Mouse (Mus musculus): ENCODE results near the gene Atf7ip.

Atf7ip gene

DNA sequence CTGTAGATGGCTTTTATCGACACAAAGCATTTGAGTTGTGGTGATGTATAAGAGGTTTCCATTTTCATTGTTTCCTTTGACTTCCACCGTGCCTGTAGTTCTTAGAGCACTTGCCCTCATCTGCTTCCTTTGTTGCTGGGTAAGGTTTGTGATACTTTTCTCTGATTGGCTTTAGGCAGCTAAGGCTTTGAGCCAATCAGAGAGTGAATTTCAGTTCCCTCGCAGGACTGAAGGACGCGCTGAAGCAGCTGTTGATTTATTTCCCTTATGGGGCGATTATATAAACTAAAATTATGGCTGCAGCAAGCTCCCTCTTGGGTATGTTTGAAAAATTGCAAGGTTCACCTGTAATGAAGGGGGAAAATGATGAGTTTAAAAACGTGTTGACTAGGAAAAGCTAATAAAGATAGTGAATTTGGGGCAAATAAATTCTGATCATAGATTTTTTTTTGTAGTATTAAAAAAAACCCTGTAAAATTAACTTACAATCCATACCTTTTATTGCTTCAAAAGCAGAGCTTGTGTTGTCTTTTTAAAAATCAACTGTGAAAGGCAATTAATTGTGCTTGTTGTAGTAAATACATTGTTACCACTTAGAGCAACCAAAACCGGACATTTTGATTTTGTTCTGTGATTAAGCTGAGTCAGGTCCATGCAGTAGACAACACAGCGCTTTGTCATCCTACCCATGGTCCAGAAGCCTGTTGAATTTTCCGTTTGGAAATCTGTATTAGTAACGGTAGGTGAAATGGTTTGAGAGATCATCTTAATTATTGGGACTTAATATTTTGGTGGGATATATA is 48.0 kb downstream of the Atf7ip start:
- peak; percentile 87 for DNase-seq (ENCODE audit: low spot score)

DNA sequence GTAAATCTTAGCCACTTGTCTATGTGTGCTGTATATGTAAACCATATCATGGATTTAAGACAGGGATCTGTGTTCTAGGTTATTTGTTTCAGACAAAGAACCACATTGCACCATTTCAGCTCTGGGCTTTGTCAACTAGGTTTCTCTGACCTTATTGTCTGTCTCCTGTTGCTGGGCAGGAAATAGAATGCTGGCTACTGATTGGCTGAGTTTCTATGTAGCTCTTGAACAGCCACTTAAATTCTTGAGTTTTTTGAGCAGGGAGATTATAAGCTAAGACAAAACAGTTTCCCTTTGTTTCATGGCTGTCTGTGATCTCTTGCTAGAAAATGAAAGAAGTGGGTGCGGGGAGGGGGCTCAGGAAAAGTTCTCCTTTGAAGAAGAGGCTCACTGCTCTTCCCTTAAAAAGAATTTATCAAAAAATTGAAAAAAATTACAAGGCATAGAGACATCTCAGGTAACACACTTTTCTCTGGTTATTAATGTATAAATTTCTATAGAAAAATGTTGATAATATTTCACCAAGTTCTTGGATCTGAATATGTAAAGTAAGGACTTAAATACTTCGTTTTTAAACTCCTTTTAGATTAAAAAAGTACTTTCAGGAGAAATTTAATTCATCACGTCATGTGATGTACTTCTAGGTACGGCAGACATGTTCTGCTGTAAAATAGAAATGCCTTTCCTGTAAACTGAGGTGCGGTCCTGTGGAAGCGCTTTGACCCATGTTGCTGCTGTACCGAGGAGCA is 49.0 kb downstream of the Atf7ip start:
- DNase-seq (ENCODE audit: low spot score) = peak; percentile 79

DNA sequence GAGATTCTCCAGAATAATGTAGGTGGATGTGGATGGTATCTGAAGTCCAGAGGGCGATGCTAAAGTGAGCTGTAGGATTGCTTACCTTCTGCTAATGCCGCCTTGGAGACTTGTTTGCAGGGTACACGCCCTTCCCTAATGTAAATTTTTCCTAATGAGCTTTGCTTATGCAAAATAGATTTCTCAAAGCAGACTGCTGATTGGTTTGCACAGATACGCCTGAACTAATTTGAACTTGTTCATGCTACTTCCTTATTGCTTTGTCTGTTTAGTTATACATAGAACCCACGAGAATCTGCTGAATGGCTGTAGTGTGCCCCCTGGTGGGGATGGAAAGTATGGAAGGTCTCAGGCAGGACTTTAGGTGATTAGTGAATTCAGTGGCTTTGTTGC is 49.6 kb downstream of the Atf7ip start:
- peak; percentile 82 for DNase-seq (ENCODE audit: low spot score)

DNA sequence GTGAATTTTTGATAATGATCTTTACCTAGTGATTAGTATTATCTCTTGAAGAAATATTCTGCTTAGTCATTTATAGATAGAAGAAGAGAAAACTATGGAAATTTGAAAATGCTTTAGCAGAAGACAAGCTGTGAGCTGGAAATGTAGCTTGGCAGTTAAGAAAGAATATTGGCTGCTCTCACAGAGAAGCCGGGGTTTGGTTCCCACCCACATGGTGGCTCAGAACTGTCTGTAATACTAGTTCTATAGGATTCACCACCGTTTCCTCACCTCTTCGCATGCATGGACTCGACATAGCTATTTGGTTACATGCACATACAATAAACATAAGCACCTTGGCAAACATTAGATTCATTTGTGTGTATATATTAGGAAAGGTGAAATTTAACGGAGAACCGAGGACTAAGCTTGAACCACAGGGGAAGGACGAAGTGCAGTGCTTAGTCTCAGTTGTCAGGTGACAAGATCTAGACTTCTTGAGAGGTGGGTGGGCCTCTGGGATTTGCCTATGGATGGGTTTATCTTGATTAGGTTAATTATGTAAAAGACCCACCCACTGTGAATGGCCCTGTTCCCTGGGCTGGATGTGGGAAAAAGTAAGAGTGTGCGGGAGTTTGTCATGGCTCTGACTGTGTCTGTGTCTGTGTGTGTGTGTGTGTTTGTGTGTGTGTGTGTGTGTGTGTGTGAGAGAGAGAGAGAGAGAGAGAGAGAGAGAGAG is 52.5 kb downstream of the Atf7ip start:
- DNase-seq (ENCODE audit: low spot score) = no peak

DNA sequence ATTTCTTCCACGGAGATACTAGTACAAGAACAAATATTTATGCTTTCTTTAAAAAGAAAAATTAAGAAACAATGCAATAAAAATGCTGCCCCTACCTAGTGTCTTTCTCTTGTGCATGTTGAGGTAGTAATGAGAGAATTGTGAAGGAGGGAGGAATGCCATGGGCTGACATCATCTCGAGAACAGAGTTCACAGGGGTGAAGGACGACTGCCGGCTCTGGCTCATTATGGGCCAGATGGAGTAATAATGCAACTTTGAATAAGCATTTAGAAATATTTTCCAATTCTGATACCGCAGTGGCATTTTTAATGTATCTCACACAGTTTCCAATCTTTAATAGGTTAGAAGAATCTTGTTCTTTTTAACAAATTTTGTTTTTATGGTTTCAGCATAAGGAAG is 60.0 kb downstream of the Atf7ip start:
- no peak for DNase-seq (ENCODE audit: low spot score)

DNA sequence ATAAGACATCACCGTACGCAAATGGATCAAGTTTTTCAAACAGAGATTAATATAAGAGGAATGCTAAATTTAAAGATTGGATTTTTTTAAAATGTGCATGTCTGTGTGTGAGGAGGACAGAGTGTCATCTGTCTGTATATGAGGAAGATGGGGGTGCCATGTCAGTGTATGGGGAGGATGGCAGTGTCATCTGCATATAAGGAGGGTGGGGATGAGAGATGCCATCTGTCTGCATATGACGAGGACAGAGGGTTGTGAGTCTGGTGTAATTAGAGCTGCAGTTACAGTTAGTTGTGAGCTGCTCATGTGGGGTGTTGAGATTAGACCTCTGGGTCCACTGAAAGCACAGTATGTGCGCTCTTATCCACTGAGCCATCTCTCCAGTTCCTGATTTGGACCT is 84.8 kb downstream of the Atf7ip start:
- DNase-seq (ENCODE audit: low spot score) = no peak

DNA sequence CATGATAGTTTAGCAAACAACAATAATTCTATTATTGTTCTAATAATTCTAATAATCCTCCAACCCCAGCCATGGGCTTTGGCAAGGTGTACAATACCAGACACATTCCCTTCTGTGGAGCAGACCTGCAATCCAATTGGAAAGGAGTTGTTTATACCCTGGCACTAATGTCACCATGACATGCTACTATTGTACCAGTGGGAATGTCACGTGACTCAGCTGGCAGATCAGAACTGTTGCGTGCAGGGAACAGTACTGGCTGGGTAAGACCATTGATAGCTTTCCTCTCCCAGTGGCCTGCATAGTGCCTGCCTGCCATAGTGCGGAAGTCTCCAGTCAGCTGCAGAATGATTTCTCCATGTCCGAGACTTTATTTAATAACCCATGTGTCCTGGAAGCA is 88.6 kb downstream of the Atf7ip start:
- no peak for DNase-seq (ENCODE audit: low spot score)

DNA sequence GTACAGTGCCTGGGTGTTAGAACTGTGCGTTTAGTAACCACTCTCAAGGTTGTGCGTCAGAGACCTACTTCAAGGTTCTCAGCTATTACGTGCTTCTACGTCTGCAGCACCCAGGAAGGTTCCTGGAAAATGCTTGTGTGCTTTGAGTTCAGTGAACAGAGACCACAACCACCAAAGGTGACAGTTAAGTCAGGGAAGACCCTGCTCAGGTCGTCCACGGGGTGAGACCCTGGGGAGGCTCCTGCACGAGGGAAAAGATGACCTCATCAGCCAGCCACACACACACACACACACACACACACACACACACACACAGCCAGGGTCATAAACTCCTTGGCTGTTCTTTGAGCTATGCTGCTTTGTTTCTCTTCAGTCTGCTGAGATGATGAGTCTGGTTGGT is 96.6 kb downstream of the Atf7ip start:
- no peak for DNase-seq (ENCODE audit: low spot score)

DNA sequence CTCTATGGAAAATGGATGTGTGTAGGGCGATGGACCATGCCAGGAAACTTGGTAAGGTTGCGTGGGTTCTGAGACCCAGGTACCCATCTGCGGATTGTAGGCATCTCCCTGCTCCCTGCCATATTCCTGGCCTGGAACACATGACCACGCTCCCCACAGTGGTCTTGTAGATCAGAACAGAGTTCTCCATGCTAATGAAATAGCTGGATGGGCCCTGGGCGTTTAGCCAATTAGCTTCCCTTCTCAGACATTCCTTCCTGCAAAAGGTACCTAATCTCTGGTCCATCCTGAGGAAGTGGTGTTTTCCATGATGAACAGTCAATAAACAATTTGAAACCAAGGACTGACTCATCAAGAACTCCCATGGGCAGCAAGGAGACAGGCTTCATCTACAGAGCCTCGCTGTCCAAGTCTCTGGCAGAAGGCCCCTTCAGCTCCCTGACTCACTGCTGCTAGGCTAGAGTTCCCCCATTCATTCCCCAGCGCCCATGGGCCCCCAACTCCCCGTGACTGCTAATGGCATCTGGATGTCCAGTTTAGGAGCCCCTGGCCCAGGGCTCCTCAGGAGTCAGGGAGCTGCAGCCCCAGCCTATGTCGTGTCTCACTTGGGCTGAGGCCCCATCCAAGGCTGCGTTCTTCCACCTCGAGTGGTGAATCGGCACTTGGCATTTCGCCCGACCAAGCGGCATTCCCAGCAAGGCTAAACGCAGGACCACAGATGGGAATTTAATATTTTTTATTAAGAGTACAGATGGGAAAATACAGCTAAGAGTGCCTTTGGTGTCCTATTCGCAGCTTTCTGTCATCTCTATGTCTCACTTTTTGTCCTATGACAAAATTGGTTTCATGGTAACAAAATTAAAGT is 105.6 kb downstream of the Atf7ip start:
- no peak for DNase-seq (ENCODE audit: low spot score)

DNA sequence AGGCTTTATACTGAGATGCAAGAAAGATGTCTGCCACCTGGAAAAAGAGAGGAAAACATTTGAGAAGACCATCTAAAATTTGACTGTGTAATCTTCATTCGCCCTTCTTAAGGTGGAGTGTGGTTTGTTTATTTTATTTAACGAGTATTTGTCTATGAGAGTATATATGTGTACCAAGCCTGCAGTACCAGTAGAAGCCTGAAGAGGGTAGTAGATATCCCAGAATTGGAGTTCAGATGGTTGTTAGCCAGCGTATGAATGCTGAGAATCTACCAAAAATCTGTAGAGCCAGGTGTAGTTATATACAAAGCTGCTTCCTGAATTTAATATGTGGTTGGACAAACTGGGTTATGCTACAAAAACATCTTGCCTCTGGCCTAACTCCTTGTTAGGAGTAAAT is 106.3 kb downstream of the Atf7ip start:
- peak; percentile 7 for DNase-seq (ENCODE audit: low spot score)

DNA sequence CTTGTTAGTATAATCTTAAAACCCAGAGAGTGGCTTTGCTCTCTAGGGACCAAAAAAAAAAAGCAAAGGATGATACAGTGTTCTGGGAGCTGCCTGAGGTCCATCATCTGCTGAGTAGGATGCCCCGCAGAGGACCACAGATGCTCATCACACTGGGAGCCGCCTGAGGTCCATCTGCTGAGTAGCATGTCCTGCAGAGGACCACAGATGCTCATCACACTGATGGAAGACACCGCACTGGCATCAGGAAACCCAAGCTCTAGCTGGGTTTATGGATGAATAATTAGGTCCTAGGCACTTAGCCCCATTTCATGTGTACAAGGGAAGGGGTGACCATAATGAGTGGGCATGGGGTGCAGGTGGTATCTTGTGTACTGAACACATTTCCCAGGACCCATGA is 108.2 kb downstream of the Atf7ip start:
- no peak for DNase-seq (ENCODE audit: low spot score)

DNA sequence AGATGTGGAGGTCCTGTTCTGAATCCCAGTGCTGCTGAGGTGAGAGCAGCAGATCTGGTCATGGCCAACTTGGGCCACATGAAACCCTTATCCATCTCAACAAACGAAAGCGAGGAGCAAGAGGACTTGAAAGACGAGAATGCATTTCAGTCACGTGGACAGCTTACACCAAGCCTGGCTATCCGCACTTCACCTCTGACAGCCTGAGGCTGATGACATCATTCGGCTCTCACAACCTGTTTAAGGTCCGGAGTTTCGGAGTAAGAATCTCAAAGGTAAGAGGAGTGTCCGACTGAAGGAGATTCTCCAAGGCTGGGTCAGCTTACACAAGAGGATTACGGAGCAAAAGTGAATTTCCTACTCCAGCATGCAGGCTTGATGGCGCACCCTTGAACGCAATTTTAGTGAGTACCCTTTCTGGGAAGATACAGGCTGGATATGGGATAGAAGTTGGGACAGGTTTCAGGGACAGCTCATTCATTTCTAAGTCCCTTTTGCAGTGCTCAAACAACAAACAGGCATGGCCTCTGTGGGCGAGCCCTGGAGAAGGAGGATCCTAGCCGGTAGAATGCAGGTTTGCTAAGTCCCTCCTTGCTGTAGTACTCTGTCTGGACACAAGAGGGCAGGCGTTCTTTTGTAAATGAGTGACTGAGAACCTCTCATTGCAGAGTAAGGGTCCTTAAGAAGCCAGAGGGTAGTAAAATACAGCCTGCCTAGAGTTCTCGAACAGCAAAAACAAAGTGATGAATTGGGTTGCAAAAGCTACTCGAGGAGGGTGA is 114.6 kb downstream of the Atf7ip start:
- peak; percentile 96 for DNase-seq (ENCODE audit: low spot score)

DNA sequence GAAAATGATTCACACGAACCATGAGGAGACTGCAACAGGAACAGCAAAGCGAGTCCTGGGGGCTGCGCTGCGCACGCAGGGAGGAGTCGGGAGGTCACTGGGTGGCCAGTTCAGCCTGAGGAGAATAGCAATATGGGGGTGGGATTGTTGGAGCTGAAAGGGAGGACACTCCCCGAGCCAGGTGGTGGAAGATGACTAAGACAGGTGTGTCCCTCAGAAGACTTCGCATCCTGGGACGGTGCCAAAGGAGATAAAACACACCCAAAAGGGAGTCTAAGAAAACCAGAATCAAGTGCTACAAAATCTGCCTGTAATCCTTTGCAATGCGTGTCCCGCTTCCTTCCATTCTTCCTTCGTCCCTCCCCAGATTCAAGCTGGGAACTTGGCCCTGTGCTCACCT is 119.5 kb downstream of the Atf7ip start:
- no peak for DNase-seq (ENCODE audit: low spot score)

DNA sequence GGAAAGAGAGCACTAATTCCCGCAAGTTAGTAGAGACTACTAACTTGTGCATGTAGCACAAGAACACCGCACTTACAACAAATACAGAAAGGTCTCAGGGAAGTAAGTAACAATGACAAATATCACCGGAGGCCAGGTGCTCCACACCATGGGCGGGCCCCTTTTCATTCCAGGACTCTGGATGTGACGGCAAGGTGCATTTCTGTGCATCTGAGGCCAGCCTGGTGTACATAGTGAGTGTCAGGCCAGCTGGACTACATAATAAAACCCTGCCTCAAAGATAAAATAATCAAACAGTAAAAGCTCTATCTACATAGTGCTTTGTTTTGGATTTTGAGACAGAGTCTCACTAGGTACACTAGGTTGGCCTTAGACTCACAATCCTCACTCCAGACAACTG is 123.7 kb downstream of the Atf7ip start:
- no peak for DNase-seq (ENCODE audit: low spot score)

DNA sequence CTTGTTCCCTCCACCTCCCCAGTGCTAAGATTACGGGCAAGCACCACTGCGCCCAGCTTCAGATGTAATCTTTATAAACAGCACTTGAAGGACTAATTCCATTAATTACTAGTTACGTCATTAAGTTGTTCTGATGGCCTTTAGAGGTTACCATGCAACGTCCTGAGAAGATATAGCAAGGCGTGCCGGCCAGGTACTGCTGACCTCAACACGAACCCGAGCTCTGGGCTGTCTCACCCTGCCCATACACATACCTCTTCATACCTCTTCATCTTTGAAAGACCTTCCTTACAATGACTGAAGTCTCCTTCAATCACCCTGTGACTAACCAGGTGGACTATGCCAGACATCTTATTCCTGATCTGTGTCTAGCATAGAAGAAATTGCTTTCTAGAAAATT is 125.6 kb downstream of the Atf7ip start:
- DNase-seq (ENCODE audit: low spot score) = no peak

DNA sequence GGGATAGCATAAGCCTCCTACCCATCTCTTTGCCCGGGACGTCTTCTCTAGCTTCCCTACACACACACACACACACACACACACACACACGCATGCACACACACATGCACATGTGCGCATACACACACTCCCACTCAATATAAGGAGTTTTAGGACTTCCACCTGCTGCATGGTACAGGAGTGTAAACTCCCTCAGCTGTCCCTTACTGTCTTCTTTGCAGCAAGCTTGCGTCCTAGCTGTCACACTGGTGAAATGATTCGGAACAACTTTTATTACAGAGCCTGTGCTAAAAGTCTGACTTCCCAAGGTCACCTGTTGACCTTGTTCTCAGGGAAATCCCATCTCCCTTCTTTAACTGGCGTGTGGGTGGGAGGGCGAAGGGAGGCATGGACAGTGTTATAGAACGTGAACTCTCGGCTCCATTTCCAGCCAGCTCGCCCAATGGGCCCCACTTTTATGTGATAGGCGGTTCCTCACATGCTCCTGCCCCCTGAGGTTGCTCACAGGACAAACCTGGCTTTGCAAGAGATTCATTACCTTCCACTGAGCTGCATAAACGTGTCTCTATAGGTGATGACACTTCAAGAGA is 126.1 kb downstream of the Atf7ip start:
- DNase-seq (ENCODE audit: low spot score) = no peak

DNA sequence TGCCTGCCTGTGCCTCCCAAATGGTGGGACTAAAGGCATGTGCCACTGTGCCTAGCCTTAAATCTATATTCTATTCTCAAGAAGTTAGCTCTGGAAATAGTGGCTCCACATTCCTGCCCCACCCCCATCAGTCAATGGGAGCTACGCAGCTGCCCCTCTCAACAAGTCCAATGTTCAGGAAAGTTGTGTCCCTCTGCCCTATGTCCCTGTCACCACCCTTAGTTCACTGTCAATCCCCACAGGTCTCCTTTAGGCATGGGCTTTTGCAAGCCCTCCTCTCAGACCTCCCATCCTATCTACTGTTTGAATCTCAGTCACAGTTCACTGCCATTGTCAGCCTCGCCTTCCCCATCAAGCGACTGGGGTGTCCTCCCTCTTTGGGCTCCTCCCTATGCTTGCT is 127.2 kb downstream of the Atf7ip start:
- DNase-seq (ENCODE audit: low spot score) = no peak

DNA sequence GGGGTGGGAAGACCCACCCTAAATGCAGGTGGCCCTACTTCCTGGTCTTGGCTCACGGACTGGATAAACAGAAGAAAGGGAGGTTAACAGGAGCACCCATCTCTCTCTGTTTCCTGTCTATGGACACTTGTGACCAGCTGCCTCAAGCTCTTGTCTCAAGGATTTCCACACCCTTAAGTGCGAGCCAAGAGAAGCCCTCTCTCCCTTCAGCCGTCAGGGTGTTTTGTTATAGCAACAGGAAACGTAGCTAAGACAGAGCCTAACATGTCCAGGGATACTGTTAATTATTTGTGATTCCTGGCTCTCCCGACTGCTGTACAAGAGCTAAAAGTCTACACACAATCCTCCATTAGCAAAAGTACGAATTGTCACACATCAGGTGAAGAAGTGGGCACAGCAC is 127.8 kb downstream of the Atf7ip start:
- no peak for DNase-seq (ENCODE audit: low spot score)

DNA sequence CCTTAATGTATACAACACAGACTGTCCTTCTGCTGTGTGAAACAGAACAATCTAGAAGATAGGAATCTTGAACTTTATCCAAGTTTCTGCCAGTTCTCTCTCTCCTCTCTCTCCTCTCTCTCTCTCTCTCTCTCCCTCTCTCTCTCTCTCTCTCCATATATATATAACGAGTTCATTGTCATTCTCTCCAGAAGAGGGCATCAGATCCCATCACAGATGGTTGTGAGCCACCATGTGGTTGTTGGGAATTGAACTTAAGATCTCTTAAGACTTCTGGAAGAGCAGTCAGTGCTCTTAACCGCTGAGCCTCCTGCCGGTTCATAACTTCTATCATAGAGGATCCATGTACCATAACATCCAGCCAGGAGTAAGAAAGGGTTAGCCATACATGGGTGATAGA is 129.0 kb downstream of the Atf7ip start:
- no peak for DNase-seq (ENCODE audit: low spot score)

DNA sequence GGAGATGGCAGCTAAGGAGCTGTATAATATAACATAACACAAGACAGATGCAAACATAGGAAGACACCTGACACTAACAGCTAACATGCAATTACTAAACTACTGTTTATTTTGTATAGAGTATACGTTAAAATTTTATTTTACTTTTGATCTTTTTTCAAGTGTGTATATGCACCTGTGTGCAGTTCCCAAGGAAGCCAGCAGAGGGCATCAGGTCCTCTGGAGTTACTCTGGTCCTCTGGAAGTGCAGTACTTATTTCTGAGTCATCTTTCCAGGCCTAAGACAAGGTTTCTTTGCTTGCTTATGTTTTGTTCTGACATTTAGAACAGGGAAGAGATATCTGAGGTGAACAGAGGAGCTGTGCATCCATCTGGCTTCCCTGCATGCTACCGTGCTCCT is 138.2 kb downstream of the Atf7ip start:
- no peak for DNase-seq (ENCODE audit: low spot score)

DNA sequence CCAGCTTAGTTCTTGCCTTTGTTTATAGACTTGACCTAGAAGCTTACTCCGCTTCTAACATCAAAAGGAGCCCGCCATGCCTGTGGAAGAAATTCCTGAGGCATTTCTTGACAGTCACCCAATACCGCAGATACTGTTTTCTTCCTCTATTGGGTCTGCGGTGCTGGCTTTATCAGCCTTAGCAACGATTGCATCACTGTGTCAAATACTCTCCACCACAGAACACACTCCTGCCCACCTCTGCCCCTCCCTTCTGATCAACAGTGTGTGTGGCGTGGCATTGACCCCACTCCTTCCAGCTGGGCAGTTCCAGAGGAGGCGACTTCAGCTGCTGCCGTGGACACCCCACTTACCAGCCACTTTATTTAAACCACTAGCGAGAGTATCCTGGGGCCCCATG is 139.8 kb downstream of the Atf7ip start:
- DNase-seq (ENCODE audit: low spot score) = no peak
